Mouse (Mus musculus) intestine, embryonic 14.5 days (tissue): ENCODE measurements at regions not wholly inside any gene's neighbourhood (a gene's known extent, or its start where the extent isn't known, plus 50 kb on each side); places are given as distances from the start of the nearest gene placed in this dataset.
"Not testable (repeated sequence)": the region's sequence is repeated elsewhere in the genome, so short reads cannot be mapped to it uniquely, and the experiment has no call there.

Source experiments
- ATAC-seq: fragments of 200-750 bp; cut with Nextera tagmentation; replicated peaks from 2 replicates; pipeline ENCODE4 v1.8.0; 2017; ENCODE audit warnings: low read depth, moderate number of reproducible peaks, moderate TSS enrichment, moderate library complexity; ENCODE audit not compliant: low FRiP score, low TSS enrichment
- DNase-seq: peaks from one replicate; pipeline ENCODE4 v3.0.0-alpha.2; 2018; ENCODE audit warnings: low spot score
- H3K27ac ChIP-seq: fragments of 300-500 bp; sonication (generic); 2 replicates; pipeline ENCODE4 v1.5.1; 2014; ENCODE audit warnings: low read depth, mild to moderate bottlenecking, control low read depth
- H3K27me3 ChIP-seq: fragments of 300-500 bp; sonication (generic); replicated peaks from 2 replicates; pipeline ENCODE4 v1.6.1; 2014; ENCODE audit warnings: low read length, control low read depth; ENCODE audit not compliant: control insufficient read depth, insufficient read depth
- H3K36me3 ChIP-seq: fragments of 300-500 bp; sonication (generic); 2 replicates; pipeline ENCODE4 v1.6.1; 2014; ENCODE audit warnings: low read length, control low read depth; ENCODE audit not compliant: control insufficient read depth, insufficient read depth
- H3K4me1 ChIP-seq: fragments of 300-500 bp; sonication (generic); replicated peaks from 2 replicates; pipeline ENCODE4 v1.6.1; 2014; ENCODE audit warnings: low read length, control low read depth, mixed read lengths; ENCODE audit not compliant: control insufficient read depth, insufficient read depth
- H3K4me2 ChIP-seq: fragments of 300-500 bp; sonication (generic); 2 replicates; pipeline ENCODE4 v1.6.1; 2014; ENCODE audit warnings: low read length
- H3K4me3 ChIP-seq: fragments of 300-500 bp; sonication (generic); 2 replicates; pipeline ENCODE4 v1.5.1; 2014; ENCODE audit warnings: low read depth, low read length, control low read depth, mixed read lengths
- H3K9ac ChIP-seq: fragments of 300-500 bp; sonication (generic); 2 replicates; pipeline ENCODE4 v1.6.1; 2014; ENCODE audit warnings: mild to moderate bottlenecking, low read length
- H3K9me3 ChIP-seq: fragments of 300-500 bp; sonication (generic); 2 replicates; pipeline ENCODE4 v1.6.1; 2016; ENCODE audit warnings: low read length, control low read depth; ENCODE audit not compliant: control insufficient read depth
- WGBS: fragments of 180-500 bp; shearing (Covaris S2); extraction: QIAGEN DNeasy Blood & Tissue Kit; methylation state at CpG from one replicate; pipeline ENCODE4 v1.1.7; 2014; 5-methylcytosine and 5-hydroxymethylcytosine counted together

GRCm38 (mm10) chr1:47130031-47130430 lies 237.4 kb upstream of the Slc39a10 start:
- H3K9ac ChIP-seq, H3K4me1 ChIP-seq, H3K4me2 ChIP-seq, H3K9me3 ChIP-seq, H3K27ac ChIP-seq, H3K36me3 ChIP-seq, H3K27me3 ChIP-seq, DNase-seq, ATAC-seq, H3K4me3 ChIP-seq: not testable (repeated sequence)

- WGBS: 95% methylated on average over 1 of the region's 1 CpGs
- Histone ChIP-seq H3K4me2 (no peak overlapping the region), H3K27me3 (no peaks in the 10 kb centered on the region), H3K4me1 (no peaks in the 10 kb centered on the region), H3K4me3 (no peak overlapping the region), H3K36me3 (no peaks in the 10 kb centered on the region), H3K9ac (no peak overlapping the region), H3K27ac (no peak overlapping the region), H3K9me3 (no peaks in the 10 kb centered on the region)
- no peak for ATAC-seq
- DNase-seq: no peak
Observed at GRCm38 (mm10) chr1:47119636-47120035, 227.0 kb upstream of the Slc39a10 start.

- H3K9me3 ChIP-seq, H3K27me3 ChIP-seq, H3K4me3 ChIP-seq, DNase-seq, H3K9ac ChIP-seq, H3K4me2 ChIP-seq, H3K4me1 ChIP-seq, H3K27ac ChIP-seq, ATAC-seq, H3K36me3 ChIP-seq: not testable (repeated sequence)
- WGBS: 99% methylated on average over 4 of the region's 4 CpGs
Observed at GRCm38 (mm10) chr1:47116681-47117080, 224.0 kb upstream of the Slc39a10 start.

GRCm38 (mm10) chr1:47112494-47112893 lies 219.8 kb upstream of the Slc39a10 start:
- no peak for ATAC-seq
- H3K9ac ChIP-seq: no peak overlapping the region
- H3K4me2 ChIP-seq: no peak overlapping the region
- H3K4me3 ChIP-seq: no peak overlapping the region
- no peaks in the 10 kb centered on the region for H3K36me3 ChIP-seq
- DNase-seq: no peak
- H3K27ac ChIP-seq: no peak overlapping the region
- H3K4me1 ChIP-seq: no peaks in the 10 kb centered on the region
- H3K27me3 ChIP-seq: no peaks in the 10 kb centered on the region
- H3K9me3 ChIP-seq: no peaks in the 10 kb centered on the region
- WGBS: 74% methylated on average over 1 of the region's 1 CpGs

GRCm38 (mm10) chr1:47104055-47104454 lies 211.4 kb upstream of the Slc39a10 start:
- WGBS: 89% methylated on average over 4 of the region's 4 CpGs
- Histone ChIP-seq H3K36me3 (no peaks in the 10 kb centered on the region), H3K4me1 (no peaks in the 10 kb centered on the region)

GRCm38 (mm10) chr1:47103321-47103988 lies 210.8 kb upstream of the Slc39a10 start:
- no peaks in the 10 kb centered on the region for H3K36me3 ChIP-seq
- H3K27ac ChIP-seq: no peak overlapping the region
- no peak overlapping the region for H3K4me2 ChIP-seq
- DNase-seq: no peak
- no peaks in the 10 kb centered on the region for H3K9me3 ChIP-seq
- H3K4me1 ChIP-seq: no peaks in the 10 kb centered on the region
- no peak overlapping the region for H3K4me3 ChIP-seq
- WGBS: 72% methylated on average over 6 of the region's 6 CpGs
- no peak for ATAC-seq
- H3K27me3 ChIP-seq: no peaks in the 10 kb centered on the region
- no peak overlapping the region for H3K9ac ChIP-seq

More at GRCm38 (mm10) chr1:47104055-47104454, 211.4 kb upstream of the Slc39a10 start:
- Histone ChIP-seq H3K4me3 (no peak overlapping the region), H3K9ac (no peak overlapping the region), H3K4me2 (no peak overlapping the region), H3K27ac (no peak overlapping the region), H3K9me3 (no peaks in the 10 kb centered on the region), H3K27me3 (no peaks in the 10 kb centered on the region)
- DNase-seq (no peak), ATAC-seq (no peak)

- H3K4me1 ChIP-seq: no peaks in the 10 kb centered on the region
- H3K9ac ChIP-seq: no peak overlapping the region
- H3K4me2 ChIP-seq: no peak overlapping the region
- no peak overlapping the region for H3K27ac ChIP-seq
- DNase-seq (no peak), ATAC-seq (no peak)
- no peaks in the 10 kb centered on the region for H3K27me3 ChIP-seq
- no peaks in the 10 kb centered on the region for H3K36me3 ChIP-seq
- no peak overlapping the region for H3K4me3 ChIP-seq
- no peaks in the 10 kb centered on the region for H3K9me3 ChIP-seq
- WGBS: 76% methylated on average over 7 of the region's 7 CpGs
Observed at GRCm38 (mm10) chr1:47097084-47097996, 204.7 kb upstream of the Slc39a10 start.

GRCm38 (mm10) chr1:47094498-47094897 lies 201.8 kb upstream of the Slc39a10 start:
- H3K36me3 ChIP-seq: no peaks in the 10 kb centered on the region
- WGBS: 38% methylated on average over 3 of the region's 3 CpGs
- H3K4me2 ChIP-seq: no peak overlapping the region
- no peaks in the 10 kb centered on the region for H3K27me3 ChIP-seq
- H3K9me3 ChIP-seq: no peaks in the 10 kb centered on the region
- no peak overlapping the region for H3K27ac ChIP-seq
- H3K4me3 ChIP-seq: no peak overlapping the region
- no peaks in the 10 kb centered on the region for H3K4me1 ChIP-seq
- H3K9ac ChIP-seq: no peak overlapping the region
- ATAC-seq: no peak
- no peak for DNase-seq
